9 mouse cellular contexts compared by ENCODE assay signal in the genomic region with DNA sequence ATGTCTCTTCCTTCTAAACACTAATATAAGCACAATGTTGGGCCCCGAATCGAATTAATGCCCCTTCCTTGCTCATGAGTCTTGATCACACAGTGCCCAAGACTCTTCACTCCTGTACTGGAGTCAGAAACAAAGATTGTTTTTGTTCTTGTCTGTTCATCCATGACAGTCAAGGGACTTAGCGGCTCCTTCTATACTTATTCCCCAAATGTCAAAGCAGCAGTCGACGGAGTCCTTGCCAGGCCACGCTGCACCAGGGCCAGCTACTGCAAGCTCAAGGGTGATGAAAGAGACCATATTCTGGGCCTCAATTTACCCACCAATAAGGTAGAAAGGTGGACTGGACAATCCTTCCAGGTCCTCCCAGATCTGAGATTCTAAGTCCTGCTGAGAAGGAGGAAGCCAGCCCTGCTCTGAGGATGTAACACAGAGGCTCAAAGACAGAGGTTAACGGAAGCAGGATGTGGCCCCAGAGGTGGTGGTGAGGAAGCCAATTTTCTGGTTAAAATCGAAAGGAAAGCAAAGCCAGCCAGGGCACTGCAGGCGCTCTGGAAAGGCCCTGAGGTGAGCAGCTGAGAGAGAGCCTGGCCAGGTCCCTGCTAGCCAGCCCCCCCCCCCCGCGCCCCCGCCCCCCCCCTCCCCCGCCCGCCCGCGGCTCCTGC. TPM values are rescaled to one million over a fixed set of nuclear protein-coding genes. Genes with fewer than 3 reads are reported as not detected.
DNase-seq lines count a peak whose midpoint lies in the region; ATAC-seq lines count a peak whose summit lies in the region.
"Had no signal": no experiment of that assay in that cellular context is flagged by ENCODE, and none has a peak within 500 bp of the region (broad histone marks: within the 10 kb centered on the region; RNA-seq: fewer than 3 reads in every experiment).

No protein-coding gene starts in this region.

- 33% methylated on average over 9 of the region's 16 CpGs for WGBS in hindbrain, embryonic 15.5 days
- WGBS in hindbrain, embryonic 13.5 days = 51% methylated on average over 9 of the region's 16 CpGs
- 59% methylated on average over 9 of the region's 16 CpGs for WGBS in heart, embryonic 15.5 days
- WGBS in limb, embryonic 12.5 days = 54% methylated on average over 10 of the region's 16 CpGs
- 39% methylated on average over 11 of the region's 16 CpGs for WGBS in neural tube, embryonic 15.5 days

- H3K27ac ChIP-seq in hindbrain, embryonic 15.5 days (replicated peaks) = peak overlapping the region; percentile 4; the same call in 1 of the 2 replicates
- no peak overlapping the region for H3K27ac ChIP-seq in hindbrain, embryonic 13.5 days
- H3K27ac ChIP-seq in brown adipose tissue, adult 24 weeks (replicated peaks; ENCODE audit: low read depth, low read length) = peak overlapping the region; percentile 84
- peak overlapping the region; percentile 15; the same call in 1 of the 2 replicates for H3K27ac ChIP-seq in heart, embryonic 15.5 days
- peak overlapping the region; percentile 23; the same call in 1 of the 2 replicates for H3K27ac ChIP-seq in limb, embryonic 12.5 days
- H3K27ac ChIP-seq in neural tube, embryonic 15.5 days (replicated peaks) = no peak overlapping the region

- no peak for DNase-seq in c-Kit-positive CD71-positive TER-119-positive erythroid progenitor cells, embryonic 14.5 days (ENCODE audit: low spot score)
- DNase-seq in ovary, adult 18-20 months (ENCODE audit: low spot score) = no peak

- 0 out of 2 replicates have a peak, but pooled peaks have one; percentile 55 for ATAC-seq in hindbrain, embryonic 15.5 days (ENCODE audit: low FRiP score, low read depth)
- no peak for ATAC-seq in hindbrain, embryonic 13.5 days (ENCODE audit: low FRiP score)
- ATAC-seq in heart, embryonic 15.5 days (replicated peaks; ENCODE audit: insufficient number of reproducible peaks, insufficient read depth, low FRiP score, low read depth) = no peak
- ATAC-seq in limb, embryonic 12.5 days (ENCODE audit: insufficient number of reproducible peaks, insufficient read depth, low FRiP score, low TSS enrichment, low read depth) = no peak
- ATAC-seq in neural tube, embryonic 15.5 days (ENCODE audit: low FRiP score) = no peak

- no peak overlapping the region for H3K9ac ChIP-seq in hindbrain, embryonic 15.5 days
- H3K9ac ChIP-seq in hindbrain, embryonic 13.5 days = no peak overlapping the region
- H3K9ac ChIP-seq in heart, embryonic 15.5 days = no peak overlapping the region
- H3K9ac ChIP-seq in limb, embryonic 12.5 days (replicated peaks) = no peak overlapping the region
- H3K9ac ChIP-seq in neural tube, embryonic 15.5 days (replicated peaks) = no peak overlapping the region

- no peak overlapping the region for H3K4me2 ChIP-seq in hindbrain, embryonic 15.5 days
- H3K4me2 ChIP-seq in hindbrain, embryonic 13.5 days = no peak overlapping the region
- H3K4me2 ChIP-seq in heart, embryonic 15.5 days = peak overlapping the region; percentile 24
- peak overlapping the region; percentile 31 for H3K4me2 ChIP-seq in limb, embryonic 12.5 days
- peak overlapping the region; percentile 11; the same call in 1 of the 2 replicates for H3K4me2 ChIP-seq in neural tube, embryonic 15.5 days

- H3K36me3 ChIP-seq in hindbrain, embryonic 15.5 days = no peaks in the 10 kb centered on the region
- H3K36me3 ChIP-seq in hindbrain, embryonic 13.5 days = no peaks in the 10 kb centered on the region
- H3K36me3 ChIP-seq in heart, embryonic 15.5 days = no peaks in the 10 kb centered on the region
- no peaks in the 10 kb centered on the region for H3K36me3 ChIP-seq in limb, embryonic 12.5 days
- H3K36me3 ChIP-seq in neural tube, embryonic 15.5 days = no peaks in the 10 kb centered on the region

- H3K27me3 ChIP-seq in hindbrain, embryonic 15.5 days = no peaks in the 10 kb centered on the region
- peaks cover 7% of the 10 kb centered on the region; the same call in 1 of the 2 replicates for H3K27me3 ChIP-seq in hindbrain, embryonic 13.5 days
- 0 out of 2 replicates have a peak, but pooled peaks cover 5% of the 10 kb centered on the region for H3K27me3 ChIP-seq in heart, embryonic 15.5 days
- H3K27me3 ChIP-seq in limb, embryonic 12.5 days = peaks cover 5% of the 10 kb centered on the region; the same call in 1 of the 2 replicates
- H3K27me3 ChIP-seq in neural tube, embryonic 15.5 days (replicated peaks) = 0 out of 2 replicates have a peak, but pooled peaks cover 3% of the 10 kb centered on the region

- no peaks in the 10 kb centered on the region for H3K9me3 ChIP-seq in hindbrain, embryonic 15.5 days
- H3K9me3 ChIP-seq in hindbrain, embryonic 13.5 days = no peaks in the 10 kb centered on the region
- no peaks in the 10 kb centered on the region for H3K9me3 ChIP-seq in heart, embryonic 15.5 days (replicated peaks)
- H3K9me3 ChIP-seq in limb, embryonic 12.5 days = no peaks in the 10 kb centered on the region
- no peaks in the 10 kb centered on the region for H3K9me3 ChIP-seq in neural tube, embryonic 15.5 days (replicated peaks)

- H3K4me3 ChIP-seq in hindbrain, embryonic 15.5 days = no peak overlapping the region
- no peak overlapping the region for H3K4me3 ChIP-seq in hindbrain, embryonic 13.5 days
- H3K4me3 ChIP-seq in brown adipose tissue, adult 24 weeks (ENCODE audit: insufficient read depth, low read depth, low read length) = peak overlapping the region; percentile 4; the same call in 1 of the 2 replicates
- no peak overlapping the region for H3K4me3 ChIP-seq in heart, embryonic 15.5 days
- no peak overlapping the region for H3K4me3 ChIP-seq in limb, embryonic 12.5 days (replicated peaks)
- H3K4me3 ChIP-seq in neural tube, embryonic 15.5 days (replicated peaks) = no peak overlapping the region

- H3K4me1 ChIP-seq in hindbrain, embryonic 15.5 days (replicated peaks) = peaks cover 24% of the 10 kb centered on the region
- H3K4me1 ChIP-seq in hindbrain, embryonic 13.5 days (replicated peaks) = peaks cover 37% of the 10 kb centered on the region
- peaks cover 40% of the 10 kb centered on the region for H3K4me1 ChIP-seq in brown adipose tissue, adult 24 weeks (ENCODE audit: control insufficient read depth, insufficient read depth, insufficient read length, low read length)
- H3K4me1 ChIP-seq in heart, embryonic 15.5 days (replicated peaks) = peaks cover 24% of the 10 kb centered on the region
- H3K4me1 ChIP-seq in limb, embryonic 12.5 days (replicated peaks) = peaks cover 63% of the 10 kb centered on the region
- H3K4me1 ChIP-seq in neural tube, embryonic 15.5 days = peaks cover 25% of the 10 kb centered on the region

RNA-seq across cellular contexts. Expression of gene Rgcc, which starts 8.2 kb away (rescaled TPM):
- 40.4 and 41.1 TPM in 2 replicates for polyA plus RNA-seq in hindbrain, embryonic 15.5 days (2015; fragmentation: Nextera tagmentation; extraction: Ambion mirVana)
- polyA plus RNA-seq in hindbrain, embryonic 13.5 days (2015; fragmentation: Nextera tagmentation; extraction: Ambion mirVana) = 29.4 and 38.8 TPM in 2 replicates
- 325 and 446 TPM in 2 replicates for polyA plus RNA-seq in brown adipose tissue, adult 24 weeks (2012; ENCODE audit: insufficient read depth, insufficient read length, missing spikeins)
- polyA plus RNA-seq in heart, embryonic 15.5 days (2015; fragmentation: Nextera tagmentation; extraction: Ambion mirVana) = 23.8 and 57.0 TPM in 2 replicates
- 25.6 and 28.6 TPM in 2 replicates for polyA plus RNA-seq in limb, embryonic 12.5 days (2016; fragmentation: Nextera tagmentation; extraction: Ambion mirVana)
- 36.1 and 89.6 TPM in 2 replicates for polyA plus RNA-seq in neural tube, embryonic 15.5 days (2015; fragmentation: Nextera tagmentation; extraction: Ambion mirVana)

RNA-seq across cellular contexts. Expression of gene Zfp957, which starts 46.1 kb away (rescaled TPM):
- not detected in 2 replicates for polyA plus RNA-seq in hindbrain, embryonic 15.5 days (2015; fragmentation: Nextera tagmentation; extraction: Ambion mirVana)
- polyA plus RNA-seq in hindbrain, embryonic 13.5 days (2015; fragmentation: Nextera tagmentation; extraction: Ambion mirVana) = not detected in 2 replicates
- polyA plus RNA-seq in brown adipose tissue, adult 24 weeks (2012; ENCODE audit: insufficient read depth, insufficient read length, missing spikeins) = not detected in 2 replicates
- not detected in 2 replicates for polyA plus RNA-seq in heart, embryonic 15.5 days (2015; fragmentation: Nextera tagmentation; extraction: Ambion mirVana)
- polyA plus RNA-seq in limb, embryonic 12.5 days (2016; fragmentation: Nextera tagmentation; extraction: Ambion mirVana) = not detected in 2 replicates
- not detected in 2 replicates for polyA plus RNA-seq in neural tube, embryonic 15.5 days (2015; fragmentation: Nextera tagmentation; extraction: Ambion mirVana)
- polyA plus RNA-seq: limb, embryonic 14.5 days had no signal

Comparison
In these comparisons a context has a peak if more than half of its experiments do, and no peak if none do; other contexts are left out.
1. H3K27ac ChIP-seq: peak in hindbrain, embryonic 15.5 days (single experiment), brown adipose tissue, adult 24 weeks (single experiment), heart, embryonic 15.5 days (single experiment) and limb, embryonic 12.5 days (single experiment); none in hindbrain, embryonic 13.5 days (single experiment) and neural tube, embryonic 15.5 days (single experiment).
2. H3K4me2 ChIP-seq: peak in heart, embryonic 15.5 days (single experiment), limb, embryonic 12.5 days (single experiment) and neural tube, embryonic 15.5 days (single experiment); none in hindbrain, embryonic 15.5 days (single experiment) and hindbrain, embryonic 13.5 days (single experiment).